Mouse (Mus musculus) R1 (cell line): Measurements from ENCODE around the gene Nkain2.
"Not testable (repeated sequence)": the region's sequence is repeated elsewhere in the genome, so short reads cannot be mapped to it uniquely, and the experiment has no call there.

ENCODE experiments used
- DNase-seq: peaks from one replicate; pipeline ENCODE4 v3.0.0-alpha.2; 2018; ENCODE audit warnings: low read depth, low spot score

Nkain2 gene

DNA sequence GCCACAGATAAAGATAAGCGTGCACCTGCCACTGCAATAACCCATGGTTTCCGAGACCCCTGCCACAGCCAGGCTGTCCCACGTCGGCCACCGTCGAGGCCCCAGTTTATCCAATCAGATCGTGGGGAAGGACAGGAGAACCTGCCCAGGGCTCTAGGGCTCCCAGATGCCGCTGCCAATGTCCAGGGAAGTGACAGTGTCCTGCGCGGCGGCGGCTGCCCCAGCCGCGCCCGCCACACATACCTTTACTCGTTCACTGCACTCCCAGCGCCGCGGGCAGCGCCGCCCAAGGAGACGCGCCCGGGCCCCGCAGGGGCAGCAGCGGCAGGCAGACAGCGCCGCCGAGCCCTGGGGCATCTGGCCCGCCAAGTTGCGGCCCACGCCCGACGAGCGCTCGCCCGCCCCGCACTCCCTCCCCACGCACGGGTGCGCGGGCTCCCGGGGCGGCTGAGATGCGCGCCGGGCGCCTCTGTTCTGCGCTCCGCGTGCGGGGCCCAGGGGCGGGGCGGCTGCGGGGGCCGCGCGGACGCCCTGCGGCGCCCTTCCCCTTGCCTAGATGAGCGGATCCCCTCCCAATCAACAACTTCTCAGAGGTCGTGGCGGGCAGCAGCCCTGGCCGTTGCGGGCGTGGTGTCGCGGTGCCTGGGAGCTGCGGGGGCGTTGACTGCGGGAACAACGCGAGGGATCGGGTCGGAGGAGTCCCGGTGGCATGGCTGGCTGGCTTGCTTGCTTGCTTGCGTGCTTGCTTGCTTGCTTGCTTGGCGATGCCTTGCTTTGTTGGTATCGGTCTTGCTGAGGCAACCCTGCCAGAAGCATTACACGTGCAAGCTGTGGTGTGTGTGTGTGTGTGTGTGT lies at the start of gene Nkain2:
TSS of gene Nkain2 (minus strand) at position 811 of the 855 bp plus-strand sequence.
- peak; percentile 87 for DNase-seq

- no peak for DNase-seq
Observed at GRCm38 (mm10) chr10:32939853-32940252, 49.6 kb upstream of the Nkain2 start.

DNA sequence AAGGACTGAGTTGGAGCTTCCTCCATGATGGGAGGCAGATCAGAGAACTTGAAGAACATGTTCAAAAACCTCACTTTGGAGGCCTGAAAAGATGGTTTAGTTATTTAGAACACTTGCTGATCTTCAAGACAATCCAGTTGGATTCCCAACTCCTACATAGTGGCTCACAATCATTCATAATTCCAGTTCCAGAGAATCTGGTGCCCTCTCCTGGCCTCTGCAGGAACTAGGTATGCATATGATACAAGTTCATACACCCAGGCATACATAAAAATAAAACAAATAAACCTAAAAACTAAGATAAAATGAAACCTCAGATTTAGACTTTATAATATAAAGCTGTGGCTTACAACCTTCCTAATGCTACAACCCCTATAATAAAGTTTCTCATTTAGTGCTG lies 4.8 kb upstream of the Nkain2 start:
- peak; percentile 34 for DNase-seq

- DNase-seq = peak; percentile 72
Observed at GRCm38 (mm10) chr10:32890507-32891131, 357 bp upstream of the Nkain2 start.

DNA sequence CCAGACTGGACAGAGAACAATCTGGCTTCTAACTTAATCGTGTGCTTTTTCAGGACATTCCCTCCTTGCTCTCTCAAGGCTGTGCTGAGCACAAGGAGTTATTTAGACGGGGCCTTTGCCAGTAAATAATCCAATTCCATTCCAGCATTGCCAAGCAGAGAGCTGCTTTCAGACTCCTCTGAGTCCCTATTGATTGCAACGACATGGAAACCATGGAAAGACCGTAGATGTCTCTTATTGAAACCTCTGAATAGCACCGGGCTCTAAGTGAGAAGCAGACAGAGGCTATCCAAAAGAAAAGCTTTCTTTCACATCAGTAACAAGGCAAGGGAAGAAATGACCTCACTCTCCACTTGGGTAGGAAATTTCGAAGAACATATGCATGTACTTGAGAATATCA lies 8.3 kb downstream of the Nkain2 start:
- no peak for DNase-seq

DNA sequence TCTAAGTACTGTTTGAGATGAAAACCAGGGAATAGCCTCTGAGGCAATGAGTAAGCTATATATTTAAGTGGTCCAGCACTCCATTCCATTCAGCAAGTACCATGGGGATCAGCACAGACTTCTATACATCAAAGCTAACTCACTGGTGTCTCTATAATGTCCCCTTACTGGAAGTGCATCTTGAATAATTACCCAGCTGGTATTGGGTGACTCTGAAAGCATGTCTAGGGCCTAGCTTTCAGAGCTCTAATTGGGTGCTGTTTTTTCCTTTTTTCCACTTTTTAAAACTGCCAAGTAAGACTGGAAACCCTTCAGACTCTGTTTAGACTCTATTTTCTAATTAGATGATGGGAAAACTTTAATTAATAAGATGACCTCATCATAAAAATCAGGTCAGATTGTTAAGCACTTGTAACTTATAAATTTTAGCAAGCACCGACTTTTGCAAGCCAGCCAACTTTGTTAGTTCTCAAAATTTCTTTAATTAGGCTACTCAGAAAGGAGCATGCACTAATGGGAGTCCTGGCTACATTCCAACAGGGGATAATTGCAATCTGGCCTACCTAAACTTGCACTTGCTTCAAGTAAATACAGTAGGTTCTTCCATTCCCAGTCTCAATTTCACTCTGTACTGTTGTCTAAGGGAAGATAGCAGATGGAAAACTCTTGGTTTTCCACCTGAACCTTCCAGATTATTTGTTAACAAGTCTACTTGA lies 19.4 kb downstream of the Nkain2 start:
- DNase-seq = no peak

DNA sequence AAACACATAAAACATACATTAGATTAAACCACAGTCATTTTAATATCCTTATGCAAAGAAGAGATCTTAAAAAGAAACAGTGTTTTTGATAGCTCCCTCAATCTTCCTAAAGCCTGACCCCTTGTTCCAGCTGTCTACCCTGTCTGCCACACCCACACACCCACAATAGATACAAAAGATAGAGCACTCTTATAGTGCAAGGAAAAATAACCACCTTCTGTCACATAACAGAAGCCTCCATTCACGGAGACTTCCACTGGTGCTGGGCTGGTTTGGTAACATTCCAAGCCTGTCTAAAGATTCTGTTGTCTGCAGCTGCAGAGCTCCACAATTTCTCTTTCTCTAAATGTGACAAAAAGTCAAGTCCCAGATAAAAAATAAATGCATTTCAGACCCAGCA lies 20.7 kb downstream of the Nkain2 start:
- DNase-seq = no peak

DNA sequence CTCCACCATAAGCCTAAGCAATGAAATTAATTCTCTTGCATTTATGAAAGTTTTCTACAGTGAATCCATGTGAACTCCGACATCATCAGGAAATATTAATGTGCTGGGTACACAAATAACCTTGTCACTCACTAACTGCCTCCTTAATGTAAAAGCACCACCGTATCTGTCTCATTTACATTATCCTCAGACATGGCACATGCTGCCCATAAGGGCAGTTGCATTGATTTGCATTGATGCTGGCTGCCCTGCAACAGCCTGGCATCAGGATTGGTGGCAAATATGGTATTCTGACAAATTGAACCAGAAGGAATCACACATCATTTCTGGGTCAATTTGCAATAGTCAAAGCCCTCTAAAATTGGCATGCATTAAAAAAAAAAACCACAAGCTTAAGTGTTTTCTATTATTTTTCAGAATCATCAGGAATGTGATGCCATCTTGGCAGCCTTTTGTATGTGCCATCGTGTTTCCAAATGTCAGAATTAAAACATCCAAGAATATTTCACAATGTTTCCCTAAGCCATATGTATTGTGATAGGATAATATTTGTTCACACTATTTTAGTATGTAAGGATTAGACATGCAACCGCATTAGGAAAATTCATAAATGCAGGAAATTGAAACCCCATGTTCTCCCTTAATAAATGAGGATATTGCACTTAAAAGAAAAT lies 74.9 kb downstream of the Nkain2 start:
- DNase-seq = no peak

DNA sequence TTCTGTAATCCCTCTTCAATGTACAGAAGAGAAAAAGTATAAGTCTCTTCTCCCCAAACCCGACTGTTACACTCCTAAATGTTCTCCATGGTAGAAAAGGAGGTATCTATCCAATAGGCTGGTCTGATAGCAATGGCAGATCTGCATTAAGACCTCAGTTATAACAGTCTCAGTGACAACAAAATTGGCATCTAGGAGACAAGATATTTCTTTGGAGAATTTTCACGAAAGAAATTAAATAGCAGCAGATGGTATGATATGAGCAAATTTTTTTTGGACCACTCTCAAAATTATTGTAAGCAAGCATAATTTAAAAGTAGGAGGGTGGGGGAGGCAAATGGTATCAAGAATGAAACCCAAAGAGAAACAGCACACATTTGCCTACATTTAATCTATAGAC lies 94.0 kb downstream of the Nkain2 start:
- no peak for DNase-seq

- no peak for DNase-seq
Observed at GRCm38 (mm10) chr10:32790541-32790940, 99.7 kb downstream of the Nkain2 start.

GRCm38 (mm10) chr10:32782732-32783359 lies 107.4 kb downstream of the Nkain2 start:
- DNase-seq = no peak

DNA sequence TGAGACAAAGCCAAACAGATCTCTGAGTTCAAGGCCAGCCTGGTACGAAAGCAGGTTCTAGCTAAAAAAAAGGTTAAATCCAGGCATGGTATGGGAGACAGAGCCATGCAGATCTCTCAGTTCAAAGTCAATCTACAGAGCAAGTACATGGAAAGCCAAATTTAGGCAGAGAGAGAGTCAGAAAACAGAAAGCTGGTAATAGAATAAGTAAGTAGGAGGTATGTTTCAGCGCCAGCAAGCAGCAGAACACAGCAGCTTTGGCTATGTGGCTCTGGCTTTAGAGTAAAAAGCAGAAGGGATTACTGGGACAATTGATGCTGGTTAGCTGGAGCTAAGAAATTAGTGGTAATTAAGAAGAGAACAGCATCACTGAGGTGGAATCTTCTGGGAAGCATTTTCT lies 151.3 kb downstream of the Nkain2 start:
- no peak for DNase-seq

GRCm38 (mm10) chr10:32706579-32706978 lies 183.7 kb downstream of the Nkain2 start:
- DNase-seq = not testable (repeated sequence)

- no peak for DNase-seq
Observed at GRCm38 (mm10) chr10:32696661-32697060, 193.6 kb downstream of the Nkain2 start.

DNA sequence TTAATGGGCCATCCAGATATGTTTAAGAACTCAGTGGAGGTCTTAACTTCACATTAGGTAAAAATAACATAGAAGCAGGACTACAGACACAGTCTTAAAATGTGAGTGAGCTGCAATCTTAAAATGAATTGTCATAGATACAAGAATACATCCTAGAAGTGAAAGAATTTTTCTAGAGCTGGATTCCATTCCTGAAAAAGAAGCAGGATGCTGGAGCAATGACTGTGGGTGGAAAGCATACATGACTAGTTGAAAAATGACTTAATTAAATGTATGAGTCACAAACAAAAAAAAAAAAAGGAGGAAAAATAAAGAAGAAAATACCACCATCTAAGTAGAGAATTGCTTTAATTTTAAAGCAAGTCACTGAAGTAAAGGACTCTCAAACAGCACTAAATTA lies 205.7 kb downstream of the Nkain2 start:
- no peak for DNase-seq

- peak; percentile 84 for DNase-seq
Observed at GRCm38 (mm10) chr10:32640256-32640655, 250.0 kb downstream of the Nkain2 start.

DNA sequence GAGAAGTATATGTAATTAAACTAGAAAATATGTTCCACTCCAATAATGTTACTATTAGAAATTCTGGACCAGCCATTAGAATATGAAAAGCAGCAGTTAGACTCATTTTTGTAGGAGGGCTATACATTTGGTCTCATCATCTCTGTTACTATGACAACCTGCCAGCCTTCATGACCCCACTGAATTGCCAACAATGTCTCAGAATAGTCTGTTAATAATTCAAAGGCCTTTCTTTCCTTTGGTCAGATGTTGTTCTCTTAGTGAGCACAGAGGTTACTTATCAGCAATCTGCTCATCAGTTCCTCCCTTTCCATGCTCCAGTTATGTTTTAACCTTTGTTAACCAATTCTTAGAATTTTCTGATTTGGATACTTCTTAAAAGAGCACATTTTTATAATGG lies 251.1 kb downstream of the Nkain2 start:
- no peak for DNase-seq

DNA sequence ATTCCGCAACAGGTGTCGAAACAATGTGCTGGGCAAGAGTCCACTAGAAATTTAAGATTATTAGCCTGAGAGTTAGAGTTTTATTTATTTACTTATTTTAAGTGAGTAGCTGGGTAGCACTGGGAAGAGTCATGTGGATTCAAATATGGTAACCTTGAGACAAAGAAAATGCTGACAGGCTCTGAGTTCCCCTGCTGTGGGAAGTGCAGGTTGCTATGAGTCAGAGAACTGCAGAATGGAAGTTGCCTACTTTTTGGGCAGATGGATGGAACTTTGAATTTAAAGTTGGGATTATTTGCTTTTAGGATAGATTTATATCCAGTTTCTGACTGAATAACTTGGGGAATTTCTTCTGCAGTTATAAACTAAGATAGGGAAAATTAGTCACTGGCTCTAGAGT lies 259.2 kb downstream of the Nkain2 start:
- peak; percentile 25 for DNase-seq

DNA sequence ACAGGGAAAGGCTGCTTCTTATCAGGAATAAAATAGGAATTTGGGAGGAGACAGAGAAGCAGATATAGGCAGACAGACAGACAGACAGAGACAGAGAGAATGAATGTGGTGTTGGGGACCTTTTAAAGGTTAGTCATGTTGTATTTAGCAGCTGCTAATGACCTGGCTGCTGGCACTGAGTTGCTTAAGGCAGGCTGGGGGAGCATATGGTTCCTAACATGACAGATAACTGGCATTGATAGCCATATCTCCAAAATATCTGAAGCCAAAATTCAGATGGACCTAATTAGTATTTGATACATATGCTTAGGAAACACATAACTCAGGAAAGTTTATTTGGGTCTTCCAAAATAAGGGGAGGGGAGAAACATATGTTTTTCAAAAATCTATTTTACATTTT lies 285.8 kb downstream of the Nkain2 start:
- DNase-seq = no peak

DNA sequence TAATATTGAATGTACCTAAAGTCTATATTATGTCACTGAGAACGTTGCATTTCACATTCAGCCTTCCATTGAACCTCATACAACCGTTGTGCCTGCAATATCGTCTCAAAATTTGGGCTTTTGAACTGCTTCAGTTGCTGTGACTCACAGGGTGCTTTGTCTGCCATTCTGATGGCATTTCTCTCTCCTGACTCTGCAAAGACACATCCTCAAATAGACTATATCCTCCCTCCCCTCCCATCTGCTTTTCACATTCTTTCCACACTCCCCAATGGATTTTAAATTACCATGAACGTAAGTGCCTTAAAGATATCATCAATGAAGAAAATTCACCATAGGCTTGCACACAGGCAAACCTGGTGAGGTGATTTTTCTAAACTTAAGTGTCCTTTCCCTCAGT lies 287.5 kb downstream of the Nkain2 start:
- DNase-seq = no peak

GRCm38 (mm10) chr10:32594998-32595397 lies 295.3 kb downstream of the Nkain2 start:
- DNase-seq = no peak

DNA sequence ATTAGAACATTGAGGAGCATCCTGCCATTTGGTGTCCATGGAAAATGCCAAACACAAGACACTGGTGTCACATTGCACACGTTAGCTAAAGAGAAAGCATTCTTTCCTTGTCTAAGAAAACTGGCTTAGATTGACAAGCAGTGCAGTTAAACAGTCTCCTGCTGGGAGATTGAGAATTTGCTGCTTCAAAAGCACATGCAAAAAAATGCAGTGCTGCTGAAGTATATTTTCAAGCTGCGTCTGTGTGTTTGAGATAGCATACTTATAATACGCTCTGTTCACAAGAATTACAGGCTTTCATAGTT lies 313.0 kb downstream of the Nkain2 start:
- peak; percentile 1 for DNase-seq
